Mouse (Mus musculus) embryo, embryonic 10 days (tissue): ENCODE data around the gene Smc4.
"Not testable (repeated sequence)": the region's sequence is repeated elsewhere in the genome, so short reads cannot be mapped to it uniquely, and the experiment has no call there.

Experiments used
- DNase-seq: peaks from one replicate; pipeline ENCODE4 v3.0.0-alpha.2; 2015; ENCODE audit warnings: low spot score

The Smc4 gene

GRCm38 (mm10) chr3:69018635-69019034, 14.1 kb downstream of the Smc4 start:
- DNase-seq, result not testable (repeated sequence)

- DNase-seq, result peak; percentile 41
Observed at GRCm38 (mm10) chr3:69020285-69020684, 15.7 kb downstream of the Smc4 start.

GRCm38 (mm10) chr3:69020764-69021163, 16.2 kb downstream of the Smc4 start:
- no peak for DNase-seq

GRCm38 (mm10) chr3:69026133-69026783, 21.7 kb downstream of the Smc4 start:
- DNase-seq, result no peak

- no peak for DNase-seq
Observed at GRCm38 (mm10) chr3:69040105-69040504, 35.6 kb downstream of the Smc4 start.

- DNase-seq, result no peak
Observed at GRCm38 (mm10) chr3:69041298-69041697, 36.8 kb downstream of the Smc4 start.

- DNase-seq, result peak; percentile 83
Observed at GRCm38 (mm10) chr3:69044167-69044591, 39.6 kb downstream of the Smc4 start.

GRCm38 (mm10) chr3:69044645-69045399, 40.3 kb downstream of the Smc4 start, which contains the start of gene Trim59:
TSS of gene Trim59 (minus strand) at chr3:69044755.
- peak; percentile 92 for DNase-seq

GRCm38 (mm10) chr3:69045400-69045703, 40.8 kb downstream of the Smc4 start:
- DNase-seq, result no peak

GRCm38 (mm10) chr3:69045750-69046149, 41.2 kb downstream of the Smc4 start:
- peak; percentile 40 for DNase-seq

GRCm38 (mm10) chr3:69046509-69046908, 42.0 kb downstream of the Smc4 start:
- DNase-seq, result peak; percentile 23

GRCm38 (mm10) chr3:69047684-69048083, 43.1 kb downstream of the Smc4 start:
- no peak for DNase-seq

GRCm38 (mm10) chr3:69049011-69049410, 44.5 kb downstream of the Smc4 start:
- DNase-seq, result no peak

GRCm38 (mm10) chr3:69051894-69052293, 47.4 kb downstream of the Smc4 start:
- no peak for DNase-seq

GRCm38 (mm10) chr3:69054760-69055432, 50.4 kb downstream of the Smc4 start:
- no peak for DNase-seq

GRCm38 (mm10) chr3:69055871-69056270, 51.3 kb downstream of the Smc4 start:
- no peak for DNase-seq

- no peak for DNase-seq
Observed at GRCm38 (mm10) chr3:69060672-69061071, 56.1 kb downstream of the Smc4 start.

- no peak for DNase-seq
Observed at GRCm38 (mm10) chr3:69062764-69063163, 58.2 kb downstream of the Smc4 start.

- no peak for DNase-seq
Observed at GRCm38 (mm10) chr3:69064005-69064404, 59.5 kb downstream of the Smc4 start.
